Mouse (Mus musculus): ENCODE results near the gene Crcp.

Gene Crcp

DNA sequence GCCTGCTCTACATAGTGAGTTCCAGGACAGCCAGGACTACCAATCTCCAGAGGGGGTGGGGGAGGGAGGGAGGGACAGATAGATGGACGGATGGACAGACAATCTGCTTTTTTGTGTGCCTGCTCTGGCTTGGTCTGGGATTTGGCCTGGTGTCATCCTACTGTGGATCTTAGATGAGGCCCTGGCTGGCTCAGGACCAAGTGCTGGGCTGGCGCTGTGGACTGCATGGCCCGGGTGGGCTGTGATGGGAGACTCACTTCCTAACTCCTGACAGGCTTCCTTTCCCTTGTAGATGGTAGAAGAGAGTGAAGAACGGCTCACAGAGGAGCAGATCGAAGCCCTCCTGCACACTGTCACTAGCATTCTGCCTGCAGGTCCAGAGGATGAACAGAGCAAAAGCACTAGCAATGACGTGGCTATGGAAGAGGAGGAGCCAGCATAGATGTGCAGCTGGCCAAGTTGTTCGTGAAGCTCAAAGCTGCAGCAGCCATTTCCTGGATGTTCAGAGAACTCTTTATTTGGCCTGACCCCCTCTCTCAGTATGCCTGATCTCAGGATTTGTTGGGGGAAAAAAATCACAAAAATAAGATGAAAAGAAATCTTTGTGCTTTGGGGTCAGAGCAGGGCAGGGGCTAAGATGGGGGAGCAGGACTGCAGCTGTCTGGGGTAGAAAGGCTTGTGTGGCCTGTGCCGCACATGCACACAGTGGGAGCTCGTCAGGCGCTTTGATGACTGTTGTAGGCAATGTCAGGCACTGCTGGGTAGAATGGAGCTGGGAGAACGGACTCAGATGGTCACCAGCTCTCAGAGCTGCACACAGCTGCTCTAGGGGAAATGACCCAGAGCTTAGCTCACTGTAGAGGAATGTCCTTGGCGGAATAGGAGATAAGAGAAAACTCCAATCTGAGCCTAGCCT lies 30.6 kb downstream of the Crcp start:
- DNase-seq = no peak

DNA sequence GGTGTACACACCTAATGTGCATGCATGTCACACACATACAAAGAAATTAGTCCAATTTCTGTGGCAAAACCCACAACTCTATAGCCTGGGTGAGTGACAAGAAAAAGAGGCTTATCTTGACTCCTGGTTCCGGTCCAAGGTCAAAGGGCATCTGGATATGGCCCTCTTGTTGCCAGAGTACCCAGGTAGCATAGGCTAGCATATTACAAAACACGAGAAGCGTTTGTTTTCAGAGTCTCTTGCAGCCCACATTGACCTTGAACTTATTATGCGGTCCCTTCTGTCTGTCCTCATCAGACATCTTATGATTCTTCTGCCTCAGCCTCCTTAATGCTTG lies 31.2 kb downstream of the Crcp start:
- DNase-seq = no peak

DNA sequence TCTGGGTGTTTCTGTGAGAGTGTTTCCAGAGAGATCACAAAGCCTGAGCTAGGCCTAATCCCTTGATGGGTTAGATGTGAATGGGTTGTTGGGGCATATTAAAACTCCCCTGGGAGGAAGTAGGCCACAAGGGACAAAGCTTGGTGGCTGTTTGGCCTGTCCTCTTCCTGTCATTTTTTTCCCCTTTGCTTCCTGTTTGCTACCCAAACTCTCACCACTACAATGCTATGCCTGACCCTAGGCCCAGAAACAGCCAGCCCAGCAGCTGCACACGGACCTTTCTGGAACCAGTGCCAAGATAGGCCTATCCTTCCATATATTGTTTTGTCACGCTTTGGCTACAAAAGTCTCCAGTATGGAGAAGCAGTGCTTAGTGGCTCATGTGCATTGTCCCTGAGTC lies 33.0 kb downstream of the Crcp start:
- no peak for DNase-seq

DNA sequence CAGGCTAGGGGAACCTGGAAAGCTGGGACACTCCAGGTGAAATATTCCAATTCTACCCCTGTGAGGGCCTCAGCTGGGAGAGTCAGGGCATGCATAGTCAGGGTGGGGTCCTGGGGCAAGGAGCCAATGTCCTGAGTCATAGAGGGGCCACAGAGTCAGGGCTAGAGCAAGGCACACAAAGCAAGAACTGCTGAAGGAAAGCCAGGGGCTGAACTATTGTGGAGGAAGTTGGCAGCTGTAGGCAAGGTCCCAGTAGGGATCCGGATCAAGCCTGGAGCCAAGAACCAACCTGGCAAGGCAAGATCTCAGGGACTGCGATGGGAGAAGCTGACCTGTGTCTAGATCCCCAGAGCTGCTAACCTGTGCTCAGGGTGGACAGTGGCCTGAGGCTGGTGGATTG lies 34.7 kb downstream of the Crcp start:
- DNase-seq = peak; percentile 68

DNA sequence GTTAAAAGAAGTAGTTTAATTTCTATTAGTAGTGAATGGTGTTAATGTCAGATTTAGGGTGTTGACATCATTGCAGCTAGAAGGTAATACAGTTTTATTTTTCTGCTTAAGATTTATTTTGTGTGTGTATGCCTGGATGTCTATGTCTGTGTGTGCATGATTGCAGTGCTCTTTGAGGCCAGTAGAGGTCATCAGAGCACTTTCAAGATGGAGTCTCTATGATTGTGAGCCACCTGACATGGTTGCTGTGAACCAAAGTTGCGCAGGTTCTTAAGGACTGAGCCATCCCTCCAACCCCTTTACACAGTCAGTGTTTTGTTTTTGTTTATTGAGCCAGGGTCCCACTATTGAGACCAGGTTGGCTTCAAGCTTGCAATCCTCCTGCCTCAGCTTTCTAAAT lies 36.5 kb downstream of the Crcp start:
- no peak for DNase-seq

DNA sequence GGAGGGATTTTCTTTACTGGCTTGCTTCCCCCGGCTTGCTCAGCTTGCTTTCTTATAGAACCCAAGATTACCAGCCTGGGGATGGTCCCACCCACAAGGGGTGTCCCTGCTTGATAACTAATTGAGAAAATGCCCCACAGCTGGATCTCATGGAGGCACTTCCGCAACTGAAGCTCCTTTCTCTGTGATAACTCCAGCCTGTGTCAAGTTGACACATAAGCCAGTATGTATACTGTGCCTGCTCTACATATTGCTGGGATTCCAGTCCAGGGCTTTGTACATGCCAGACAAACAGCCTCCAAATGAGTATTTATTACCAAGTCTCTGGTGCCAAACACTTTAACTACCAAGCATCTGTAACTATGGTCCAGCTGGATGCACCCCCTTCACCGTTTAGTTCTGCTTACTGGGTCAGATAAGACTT lies 38.8 kb downstream of the Crcp start:
- DNase-seq = no peak

DNA sequence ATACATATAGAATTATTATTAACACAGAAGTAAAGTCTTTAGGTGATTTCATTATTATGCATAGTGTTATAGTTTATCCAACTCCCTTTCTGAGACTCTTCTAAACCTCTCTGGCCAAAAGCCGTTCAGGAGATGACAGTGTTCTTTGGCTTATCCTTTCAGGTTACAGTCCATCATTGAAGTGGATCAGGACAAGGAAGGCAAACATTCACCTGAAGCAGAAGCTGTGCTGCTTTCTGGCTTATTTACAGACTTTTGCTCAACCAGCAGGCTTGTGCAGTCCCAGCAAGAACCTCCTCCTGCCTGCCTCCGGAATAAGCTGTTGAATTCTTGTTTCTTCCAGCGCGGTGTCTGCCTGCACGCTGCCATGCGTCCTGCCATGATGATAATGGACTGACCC lies 43.9 kb downstream of the Crcp start, which contains the start of gene Tpst1:
Gene Tpst1 (plus strand): TSS at position 301 of the 400 bp plus-strand sequence.
- no peak for DNase-seq

DNA sequence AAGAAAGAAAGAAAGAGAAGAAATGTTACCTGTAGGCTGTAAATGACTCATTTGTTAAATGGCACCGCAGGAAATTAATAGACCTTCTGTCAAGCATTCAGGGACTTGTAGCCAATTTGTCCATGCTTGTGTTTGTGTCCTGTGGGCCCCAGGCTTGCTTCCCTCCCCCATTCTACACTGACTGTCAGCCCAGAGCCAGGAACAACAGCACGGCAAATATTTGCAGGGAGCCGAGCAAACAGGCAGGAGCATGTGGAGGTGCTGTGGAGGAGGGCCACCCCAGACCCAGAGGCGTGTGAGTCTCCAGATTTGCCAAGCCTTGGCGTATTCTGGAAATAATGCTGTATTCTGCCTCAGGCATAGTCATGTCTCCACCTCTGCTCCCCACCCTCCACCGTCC lies 45.4 kb downstream of the Crcp start:
- DNase-seq = no peak

DNA sequence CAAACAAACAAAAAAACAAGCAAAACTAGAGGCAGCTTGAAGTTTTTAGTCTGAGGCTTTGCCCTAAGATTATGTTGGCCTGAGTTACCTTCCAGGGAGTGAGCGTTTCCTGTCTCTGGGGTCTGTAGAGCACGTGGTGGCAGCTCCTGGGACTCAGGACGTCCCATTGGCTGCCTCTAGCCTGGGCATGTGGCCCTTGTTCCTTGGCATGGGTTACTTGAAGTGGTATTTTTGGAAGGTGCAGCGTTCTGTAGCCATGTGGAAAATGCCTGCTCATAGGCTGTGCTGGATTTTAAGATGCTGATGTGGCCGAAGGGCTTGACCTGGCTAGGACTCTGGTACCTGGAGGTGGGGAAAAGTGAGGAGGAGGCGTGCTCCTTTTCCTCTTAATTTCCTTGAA lies 47.3 kb downstream of the Crcp start:
- no peak for DNase-seq

DNA sequence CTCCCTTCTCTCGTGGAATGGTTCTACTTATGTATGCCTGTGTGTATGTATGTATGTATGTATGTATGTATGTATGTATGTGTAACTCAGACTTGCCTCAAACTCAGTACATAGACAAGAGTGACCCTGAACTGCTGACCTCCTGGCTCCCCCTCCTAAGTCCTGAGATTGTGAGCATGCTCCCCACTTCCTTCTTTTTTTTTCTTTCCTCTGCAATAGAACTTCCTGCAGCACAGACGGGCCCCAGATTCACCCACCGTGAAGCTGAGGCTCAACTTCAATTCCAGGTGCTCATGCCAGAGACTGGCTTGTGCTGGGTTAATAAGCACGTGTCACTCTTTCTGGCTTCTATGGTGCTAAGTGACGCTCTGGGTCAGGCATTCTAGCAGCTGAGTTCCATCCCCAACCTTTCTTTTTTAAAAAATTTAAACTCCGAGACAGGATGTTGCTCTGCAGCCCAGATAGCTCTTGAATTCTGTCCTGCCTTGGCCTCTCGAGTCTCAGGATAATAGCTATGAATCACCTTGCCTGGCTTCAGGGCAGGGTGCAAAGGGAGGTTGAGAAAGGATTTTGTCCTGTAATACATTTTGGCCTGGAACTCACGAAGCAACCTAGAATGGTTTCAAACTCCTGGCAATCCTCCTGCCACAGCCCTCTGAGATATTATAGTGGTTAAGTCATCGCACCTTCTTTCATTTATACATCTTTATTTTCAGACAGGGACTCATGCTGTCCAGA lies 49.2 kb downstream of the Crcp start:
- no peak for DNase-seq

DNA sequence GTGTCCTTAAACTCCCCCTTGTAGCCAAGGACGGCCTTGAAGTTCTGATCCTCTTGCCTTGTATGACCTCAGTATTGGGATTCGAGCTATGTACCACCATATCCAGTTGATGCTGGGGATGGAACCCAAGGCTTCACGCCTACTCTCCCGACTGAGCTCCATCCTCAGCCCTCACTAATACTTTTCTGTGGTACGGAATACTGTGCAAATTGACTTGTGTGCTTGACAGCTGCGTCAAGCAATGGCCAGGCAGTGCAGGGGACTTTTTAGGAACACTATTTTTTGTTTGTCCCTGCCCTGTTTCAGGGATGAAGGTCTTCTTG lies 49.7 kb downstream of the Crcp start:
- no peak for DNase-seq

DNA sequence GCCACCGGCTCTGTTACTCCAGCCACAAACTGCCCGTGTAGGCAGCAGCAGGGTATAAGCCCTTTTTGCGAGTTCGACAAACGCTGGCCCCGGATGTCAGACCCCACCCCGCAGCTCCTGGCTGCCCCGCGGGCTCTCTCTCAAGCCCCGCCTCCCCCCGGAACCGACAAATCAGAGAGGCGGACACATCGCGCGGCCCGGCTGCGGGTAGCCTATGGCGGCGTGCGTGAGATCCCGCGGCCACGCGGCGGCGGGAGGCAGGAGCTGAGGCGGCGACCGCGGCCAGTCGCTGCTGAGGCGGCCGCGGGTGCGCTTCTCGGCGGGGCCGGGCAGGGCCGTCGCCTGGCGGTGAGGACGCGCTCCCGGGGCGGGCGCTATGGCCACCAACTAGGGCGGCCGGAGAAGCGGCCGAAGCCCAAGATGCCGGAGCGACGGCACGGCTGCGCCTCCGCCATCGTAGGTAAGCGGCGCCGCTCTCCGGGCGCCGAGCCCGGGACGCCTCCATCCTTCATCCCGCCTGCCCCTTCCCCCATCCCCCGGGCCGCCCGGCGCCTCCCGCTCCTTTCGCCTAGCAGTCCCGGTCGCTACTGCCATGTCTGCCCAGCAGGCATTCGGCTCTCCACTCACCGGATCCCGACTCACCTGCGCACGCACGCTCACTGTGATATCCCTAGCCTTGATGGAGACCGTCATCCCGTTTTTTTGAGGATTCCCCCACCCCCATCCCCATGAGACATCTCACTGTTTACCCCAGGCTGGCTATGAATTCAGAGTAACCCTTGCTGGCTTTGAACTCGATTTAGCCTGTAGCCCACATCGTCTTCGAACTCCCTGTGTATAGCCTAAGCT lies 50.3 kb downstream of the Crcp start:
- peak; percentile 98 for DNase-seq

DNA sequence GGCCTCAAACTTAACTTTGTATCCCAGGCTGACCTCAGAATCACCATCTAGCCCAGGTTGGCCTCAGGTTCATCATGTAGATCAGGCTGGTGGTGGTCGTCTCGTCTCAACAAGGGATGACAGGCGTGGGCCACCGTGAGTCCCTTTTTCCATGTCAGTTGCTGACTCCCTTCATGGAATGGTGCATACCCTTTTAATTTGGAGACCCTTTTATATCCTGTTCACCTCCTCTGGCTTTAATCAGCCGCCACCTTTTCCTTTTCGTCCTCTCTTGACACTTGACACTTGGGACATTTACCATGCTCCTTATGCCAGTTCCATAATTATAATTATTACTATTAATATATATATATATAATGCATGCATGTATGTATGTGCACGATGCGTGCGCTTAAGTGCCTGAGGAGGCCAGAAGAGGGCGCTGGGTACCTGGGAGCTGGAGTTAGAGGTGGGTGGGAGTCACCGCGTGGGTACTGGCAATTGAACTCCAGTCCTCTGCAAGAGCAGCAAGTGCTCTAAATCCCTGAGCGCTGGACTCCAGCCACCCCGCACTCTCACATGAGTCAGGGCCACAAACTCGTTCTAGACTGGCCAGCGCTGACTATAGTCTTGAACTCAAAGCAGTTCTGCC lies 51.1 kb downstream of the Crcp start:
- no peak for DNase-seq

DNA sequence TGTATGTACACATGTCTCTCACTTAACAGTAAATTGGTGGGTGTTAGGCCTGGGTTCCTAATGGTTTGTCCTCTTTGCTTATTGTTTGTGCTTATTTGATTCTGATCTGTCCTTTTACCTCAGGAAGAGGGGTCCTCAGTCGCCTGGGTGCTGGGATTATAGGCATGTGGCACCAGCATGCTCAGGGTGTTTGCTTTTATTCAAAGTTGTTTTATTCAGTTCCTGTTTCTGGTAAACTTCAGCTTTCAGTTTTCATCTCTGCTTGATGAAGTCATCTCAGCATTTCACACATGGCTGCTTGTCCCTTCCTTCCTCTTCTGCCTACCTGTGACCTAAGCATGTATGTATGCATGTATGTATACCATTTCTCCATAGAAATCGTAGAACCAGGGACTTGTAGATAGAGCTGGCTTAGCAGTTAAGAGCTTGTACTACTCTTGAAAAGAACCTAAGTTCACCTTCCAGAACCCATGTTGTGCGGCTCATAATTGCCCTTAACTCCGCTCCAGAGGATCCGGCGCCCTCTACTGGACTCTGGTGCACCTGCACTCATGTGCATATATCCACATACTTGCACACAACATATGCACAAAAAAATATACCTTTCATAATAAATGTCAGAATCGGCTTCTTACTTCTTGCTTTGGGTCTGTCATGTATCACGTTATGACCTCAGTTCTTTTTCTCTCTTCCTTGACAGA lies 52.2 kb downstream of the Crcp start:
- no peak for DNase-seq

DNA sequence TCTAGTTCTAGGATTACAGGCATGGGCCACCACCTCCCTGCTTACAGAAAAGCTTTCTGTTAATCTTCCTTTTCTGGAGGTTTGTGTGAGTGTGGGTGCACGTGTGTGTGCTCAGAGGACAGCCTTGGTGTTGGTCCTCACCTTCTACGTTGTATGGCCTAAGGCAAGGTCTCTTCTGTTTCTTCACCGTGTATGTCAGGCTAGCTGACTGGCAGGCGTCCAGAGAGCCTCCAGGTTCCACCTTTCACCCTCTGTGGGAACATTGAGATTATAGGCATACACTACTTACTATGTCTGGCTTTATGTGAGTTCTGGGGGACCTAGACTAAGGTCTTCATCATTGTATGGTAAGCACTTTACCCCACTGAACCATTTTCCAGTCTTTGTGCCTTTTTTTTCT lies 53.3 kb downstream of the Crcp start:
- no peak for DNase-seq

DNA sequence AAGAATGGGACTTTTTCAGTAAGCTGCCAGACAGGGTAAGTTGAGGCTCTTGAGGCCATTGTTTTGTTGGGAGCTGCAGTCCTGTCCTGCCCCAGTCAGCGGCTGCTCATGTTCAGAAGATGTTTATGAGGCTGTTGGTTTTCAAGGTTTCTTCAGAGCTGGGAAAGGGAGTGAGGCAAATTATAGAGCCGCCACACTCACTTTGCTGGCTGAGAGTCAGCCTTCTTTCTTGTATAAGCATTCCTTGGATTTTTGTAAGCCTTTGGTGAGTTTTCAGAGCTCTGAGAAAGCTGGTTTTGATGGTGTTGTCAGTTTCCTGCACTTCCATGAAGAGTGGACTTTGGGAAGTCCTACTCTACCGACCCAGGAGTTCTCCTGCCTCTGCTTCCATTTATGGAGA lies 55.2 kb downstream of the Crcp start:
- no peak for DNase-seq

DNA sequence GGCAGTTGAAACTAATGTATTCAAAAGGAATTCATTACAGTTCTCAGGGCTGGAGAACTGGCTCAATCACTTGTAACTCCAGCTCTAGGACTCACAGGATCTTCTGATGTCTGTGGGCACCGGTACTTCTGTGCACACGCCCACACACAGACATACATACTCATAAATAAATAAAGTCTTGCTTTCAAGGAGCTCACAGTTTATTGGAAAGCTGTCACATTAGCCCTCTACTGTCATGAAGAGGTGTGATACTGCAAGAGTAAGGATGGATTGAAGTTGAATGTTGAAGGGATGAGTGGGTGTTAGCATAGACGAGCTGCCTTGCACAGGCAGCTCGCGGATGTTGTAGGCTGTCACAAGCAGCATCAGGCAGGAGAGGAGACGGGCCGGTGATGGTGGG lies 58.9 kb downstream of the Crcp start:
- DNase-seq = no peak

DNA sequence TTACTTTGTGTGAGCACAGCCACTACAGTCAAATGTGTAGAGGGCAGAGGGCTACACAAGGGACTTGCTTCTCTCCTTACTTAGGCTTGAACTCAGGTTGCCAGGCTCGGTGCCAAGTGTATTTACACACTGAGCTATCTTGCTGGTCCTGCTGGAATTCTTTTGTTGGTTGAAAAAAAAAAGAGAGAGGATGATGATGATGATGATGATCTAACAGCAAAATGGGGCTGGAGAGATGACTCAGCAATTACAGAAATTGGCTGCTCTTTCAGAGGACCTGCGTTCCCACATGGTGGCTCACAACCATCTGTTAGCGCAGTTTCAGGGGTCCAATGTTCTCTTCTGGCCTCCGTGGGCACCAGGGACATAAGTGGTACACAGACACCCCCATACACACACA lies 59.5 kb downstream of the Crcp start:
- no peak for DNase-seq

DNA sequence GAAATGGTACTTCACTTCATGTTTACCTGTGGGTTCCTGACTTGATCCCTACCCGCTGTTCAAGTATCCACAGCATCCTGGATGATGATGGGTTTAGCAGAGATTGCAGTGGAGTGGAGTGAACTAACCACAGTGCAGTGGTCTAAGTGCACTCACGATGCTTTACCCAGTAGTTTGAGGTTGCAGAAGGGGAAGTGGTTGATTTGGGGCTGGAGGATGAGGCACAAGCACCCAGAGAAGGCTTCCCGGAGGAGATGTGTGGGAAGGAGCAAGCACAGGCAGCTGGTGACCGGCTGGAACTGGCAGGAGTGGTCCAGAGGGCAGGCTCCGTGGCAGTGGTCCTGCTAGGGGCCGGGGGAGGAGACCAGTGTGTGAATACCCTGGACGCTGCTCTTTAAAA lies 60.1 kb downstream of the Crcp start:
- DNase-seq = no peak

DNA sequence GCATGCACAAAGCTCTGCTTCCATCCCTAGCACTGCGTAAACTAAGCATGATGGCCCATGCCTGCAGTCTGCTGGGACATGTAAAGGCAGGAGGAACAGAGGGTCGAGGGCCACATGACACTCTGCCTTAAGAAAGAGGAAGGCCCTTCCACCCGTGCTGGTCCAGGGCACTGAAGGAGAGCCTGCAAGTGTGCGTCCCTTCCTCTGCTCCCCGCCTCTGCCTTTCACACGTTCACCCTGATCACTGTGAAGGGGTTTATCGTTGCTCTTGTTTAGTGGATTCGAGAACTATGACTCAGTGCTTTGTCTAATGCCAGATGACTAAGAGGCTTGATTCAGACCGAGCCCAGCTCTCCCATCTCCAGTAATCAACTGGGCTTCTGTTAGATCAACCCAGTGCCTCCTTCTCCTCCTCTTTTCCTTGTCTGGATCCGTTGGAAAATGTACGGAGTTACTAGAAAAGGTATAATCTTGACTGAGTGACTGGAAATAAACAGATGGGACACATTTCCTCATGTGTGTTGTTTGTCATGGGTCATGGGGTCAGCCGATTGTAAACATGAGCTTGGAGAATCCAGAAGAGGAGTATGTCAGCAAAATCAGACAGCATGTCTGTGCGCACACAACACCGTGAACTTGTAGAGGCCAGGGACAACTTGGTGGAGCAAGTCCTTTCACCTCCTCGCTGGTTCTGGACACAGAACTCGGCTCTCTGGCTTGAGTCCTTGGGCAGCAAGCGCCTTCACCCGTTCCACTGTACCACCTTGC lies 60.7 kb downstream of the Crcp start:
- no peak for DNase-seq

DNA sequence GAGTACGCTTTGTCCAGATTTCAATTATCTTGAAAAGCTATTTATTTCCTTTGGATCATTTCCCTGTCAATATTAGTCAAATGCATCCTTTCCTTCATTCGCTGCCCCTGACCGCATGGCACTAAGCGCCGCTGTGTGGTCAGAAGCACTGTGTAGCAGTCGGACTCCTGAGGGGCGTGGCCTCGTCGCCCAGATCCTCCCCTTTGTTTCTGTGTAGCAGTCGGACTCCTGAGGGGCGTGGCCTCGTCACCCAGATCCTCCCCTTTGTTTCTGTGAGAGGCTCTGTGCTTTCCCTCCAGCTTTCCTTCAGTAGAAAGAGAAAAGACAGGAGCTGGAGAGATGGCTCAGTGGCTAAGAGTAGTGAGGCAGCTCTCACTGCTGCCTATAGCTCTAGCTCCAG lies 67.7 kb downstream of the Crcp start:
- DNase-seq = no peak

DNA sequence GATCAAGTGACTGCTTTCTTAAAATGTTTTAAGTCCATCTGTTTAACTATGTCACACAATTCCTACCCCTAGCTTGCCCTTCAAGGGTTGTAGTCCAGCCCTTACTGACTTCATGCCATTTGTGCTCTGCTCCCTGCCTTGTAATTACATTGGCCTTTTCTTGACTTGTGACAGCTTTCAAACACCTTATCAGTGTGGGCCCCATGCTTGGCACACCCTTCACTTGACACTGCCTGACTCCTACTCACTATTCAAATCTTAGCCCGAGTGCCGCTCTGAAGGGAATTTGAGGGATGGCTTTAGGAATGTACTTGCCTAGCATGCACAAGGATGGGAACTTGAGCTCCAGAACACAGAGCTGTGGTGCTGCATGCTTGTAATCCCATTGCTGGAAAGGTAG lies 68.7 kb downstream of the Crcp start:
- DNase-seq = no peak
